Mouse (Mus musculus): ENCODE results near the gene Tbc1d16. TPM values are rescaled to one million over a fixed set of nuclear protein-coding genes. Genes with fewer than 3 reads are reported as not detected.

Tbc1d16 gene
- polyA plus RNA-seq, 1 experiment from 2014 or later = 54.6 TPM

GRCm38 (mm10) chr11:119211604-119212309, 16.5 kb downstream of the Tbc1d16 start:
- no peak overlapping the region for H3K4me3 ChIP-seq (replicated peaks; ENCODE audit: low read length)
- no peaks in the 10 kb centered on the region for H3K27me3 ChIP-seq (replicated peaks; ENCODE audit: control insufficient read depth, insufficient read depth, low read length)
- no peak for ATAC-seq
- 75% methylated on average over 21 of the region's 21 CpGs for WGBS
- no peaks in the 10 kb centered on the region for H3K9me3 ChIP-seq (ENCODE audit: control insufficient read depth, low read length)
- H3K4me1 ChIP-seq (replicated peaks; ENCODE audit: control insufficient read depth, insufficient read depth, low read length) = peaks cover 70% of the 10 kb centered on the region
- H3K36me3 ChIP-seq (ENCODE audit: control insufficient read depth, insufficient read depth) = no peaks in the 10 kb centered on the region; the same call in 1 of the 2 replicates
- no peak overlapping the region for H3K9ac ChIP-seq (replicated peaks; ENCODE audit: low read depth, low read length)
- 0 out of 2 replicates have a peak overlapping the region, but pooled peaks have one; percentile 33 for H3K27ac ChIP-seq (ENCODE audit: low read length)
- no peak overlapping the region for H3K4me2 ChIP-seq (ENCODE audit: low read length)

GRCm38 (mm10) chr11:119210321-119211100, 17.8 kb downstream of the Tbc1d16 start:
- Histone ChIP-seq H3K27me3 (replicated peaks; ENCODE audit: control insufficient read depth, insufficient read depth, low read length) (no peaks in the 10 kb centered on the region), H3K9me3 (ENCODE audit: control insufficient read depth, low read length) (no peaks in the 10 kb centered on the region), H3K27ac (ENCODE audit: low read length) (peak overlapping the region; percentile 48; the same call in 1 of the 2 replicates), H3K9ac (replicated peaks; ENCODE audit: low read depth, low read length) (0 out of 2 replicates have a peak overlapping the region, but pooled peaks have one; percentile 1), H3K4me2 (ENCODE audit: low read length) (peak overlapping the region; percentile 20), H3K4me1 (replicated peaks; ENCODE audit: control insufficient read depth, insufficient read depth, low read length) (peaks cover 59% of the 10 kb centered on the region), H3K4me3 (replicated peaks; ENCODE audit: low read length) (no peak overlapping the region), H3K36me3 (ENCODE audit: control insufficient read depth, insufficient read depth) (peaks cover under 1% of the 10 kb centered on the region)
- WGBS = 48% methylated on average over 32 of the region's 32 CpGs
- ATAC-seq = peak; percentile 53; the same call in 1 of the 2 replicates

GRCm38 (mm10) chr11:119209371-119210025, 18.8 kb downstream of the Tbc1d16 start:
- peak; percentile 56 for ATAC-seq
- Histone ChIP-seq H3K36me3 (ENCODE audit: control insufficient read depth, insufficient read depth) (peaks cover 4% of the 10 kb centered on the region), H3K27ac (ENCODE audit: low read length) (peak overlapping the region; percentile 60), H3K9me3 (ENCODE audit: control insufficient read depth, low read length) (no peaks in the 10 kb centered on the region), H3K4me3 (replicated peaks; ENCODE audit: low read length) (no peak overlapping the region), H3K9ac (replicated peaks; ENCODE audit: low read depth, low read length) (no peak overlapping the region), H3K4me2 (ENCODE audit: low read length) (no peak overlapping the region), H3K27me3 (replicated peaks; ENCODE audit: control insufficient read depth, insufficient read depth, low read length) (no peaks in the 10 kb centered on the region), H3K4me1 (replicated peaks; ENCODE audit: control insufficient read depth, insufficient read depth, low read length) (peaks cover 48% of the 10 kb centered on the region)
- 39% methylated on average over 10 of the region's 10 CpGs for WGBS

- no peak overlapping the region for H3K4me3 ChIP-seq (replicated peaks; ENCODE audit: low read length)
- peak overlapping the region; percentile 60 for H3K27ac ChIP-seq (ENCODE audit: low read length)
- peaks cover 4% of the 10 kb centered on the region for H3K36me3 ChIP-seq (ENCODE audit: control insufficient read depth, insufficient read depth)
- WGBS = 82% methylated on average over 20 of the region's 20 CpGs
- H3K9ac ChIP-seq (replicated peaks; ENCODE audit: low read depth, low read length) = no peak overlapping the region
- no peaks in the 10 kb centered on the region for H3K9me3 ChIP-seq (ENCODE audit: control insufficient read depth, low read length)
- peaks cover 44% of the 10 kb centered on the region for H3K4me1 ChIP-seq (replicated peaks; ENCODE audit: control insufficient read depth, insufficient read depth, low read length)
- ATAC-seq = no peak; the same call in 1 of the 2 replicates
- no peak overlapping the region for H3K4me2 ChIP-seq (ENCODE audit: low read length)
- H3K27me3 ChIP-seq (replicated peaks; ENCODE audit: control insufficient read depth, insufficient read depth, low read length) = no peaks in the 10 kb centered on the region
Observed at GRCm38 (mm10) chr11:119208870-119209370, 19.4 kb downstream of the Tbc1d16 start.

- no peak for ATAC-seq
- no peak overlapping the region for H3K4me2 ChIP-seq (ENCODE audit: low read length)
- H3K27ac ChIP-seq (ENCODE audit: low read length) = no peak overlapping the region
- H3K4me1 ChIP-seq (replicated peaks; ENCODE audit: control insufficient read depth, insufficient read depth, low read length) = peaks cover 39% of the 10 kb centered on the region
- H3K9me3 ChIP-seq (ENCODE audit: control insufficient read depth, low read length) = no peaks in the 10 kb centered on the region
- 91% methylated on average over 6 of the region's 6 CpGs for WGBS
- no peak overlapping the region for H3K4me3 ChIP-seq (replicated peaks; ENCODE audit: low read length)
- no peak overlapping the region for H3K9ac ChIP-seq (replicated peaks; ENCODE audit: low read depth, low read length)
- no peaks in the 10 kb centered on the region for H3K27me3 ChIP-seq (replicated peaks; ENCODE audit: control insufficient read depth, insufficient read depth, low read length)
- H3K36me3 ChIP-seq (ENCODE audit: control insufficient read depth, insufficient read depth) = peaks cover 4% of the 10 kb centered on the region
Observed at GRCm38 (mm10) chr11:119207986-119208385, 20.3 kb downstream of the Tbc1d16 start.

- 34% methylated on average over 5 of the region's 5 CpGs for WGBS
- Histone ChIP-seq H3K9me3 (ENCODE audit: control insufficient read depth, low read length) (no peaks in the 10 kb centered on the region), H3K27ac (ENCODE audit: low read length) (no peak overlapping the region), H3K4me2 (ENCODE audit: low read length) (no peak overlapping the region), H3K4me3 (replicated peaks; ENCODE audit: low read length) (no peak overlapping the region), H3K27me3 (replicated peaks; ENCODE audit: control insufficient read depth, insufficient read depth, low read length) (no peaks in the 10 kb centered on the region), H3K4me1 (replicated peaks; ENCODE audit: control insufficient read depth, insufficient read depth, low read length) (peaks cover 31% of the 10 kb centered on the region), H3K9ac (replicated peaks; ENCODE audit: low read depth, low read length) (no peak overlapping the region), H3K36me3 (ENCODE audit: control insufficient read depth, insufficient read depth) (peaks cover 4% of the 10 kb centered on the region)
- ATAC-seq = no peak
Observed at GRCm38 (mm10) chr11:119206562-119206961, 21.7 kb downstream of the Tbc1d16 start.

- WGBS = 83% methylated on average over 10 of the region's 10 CpGs
- H3K36me3 ChIP-seq (ENCODE audit: control insufficient read depth, insufficient read depth) = peaks cover 4% of the 10 kb centered on the region
Observed at GRCm38 (mm10) chr11:119205738-119206137, 22.6 kb downstream of the Tbc1d16 start.

GRCm38 (mm10) chr11:119203423-119203822, 24.9 kb downstream of the Tbc1d16 start:
- Histone ChIP-seq H3K4me1 (replicated peaks; ENCODE audit: control insufficient read depth, insufficient read depth, low read length) (peaks cover 12% of the 10 kb centered on the region), H3K36me3 (ENCODE audit: control insufficient read depth, insufficient read depth) (peaks cover 4% of the 10 kb centered on the region), H3K4me2 (ENCODE audit: low read length) (no peak overlapping the region), H3K27ac (ENCODE audit: low read length) (no peak overlapping the region), H3K4me3 (replicated peaks; ENCODE audit: low read length) (no peak overlapping the region), H3K9ac (replicated peaks; ENCODE audit: low read depth, low read length) (no peak overlapping the region), H3K27me3 (replicated peaks; ENCODE audit: control insufficient read depth, insufficient read depth, low read length) (no peaks in the 10 kb centered on the region), H3K9me3 (ENCODE audit: control insufficient read depth, low read length) (no peaks in the 10 kb centered on the region)
- ATAC-seq = no peak
- WGBS = 49% methylated on average over 5 of the region's 5 CpGs

More at GRCm38 (mm10) chr11:119205738-119206137, 22.6 kb downstream of the Tbc1d16 start:
- H3K4me1 ChIP-seq (replicated peaks; ENCODE audit: control insufficient read depth, insufficient read depth, low read length) = peaks cover 22% of the 10 kb centered on the region
- no peak overlapping the region for H3K9ac ChIP-seq (replicated peaks; ENCODE audit: low read depth, low read length)
- H3K9me3 ChIP-seq (ENCODE audit: control insufficient read depth, low read length) = no peaks in the 10 kb centered on the region
- no peak overlapping the region for H3K4me3 ChIP-seq (replicated peaks; ENCODE audit: low read length)
- no peak overlapping the region for H3K4me2 ChIP-seq (ENCODE audit: low read length)
- ATAC-seq = no peak
- H3K27me3 ChIP-seq (replicated peaks; ENCODE audit: control insufficient read depth, insufficient read depth, low read length) = no peaks in the 10 kb centered on the region
- H3K27ac ChIP-seq (ENCODE audit: low read length) = no peak overlapping the region

- no peaks in the 10 kb centered on the region for H3K27me3 ChIP-seq (replicated peaks; ENCODE audit: control insufficient read depth, insufficient read depth, low read length)
- H3K9ac ChIP-seq (replicated peaks; ENCODE audit: low read depth, low read length) = no peak overlapping the region
- H3K4me1 ChIP-seq (replicated peaks; ENCODE audit: control insufficient read depth, insufficient read depth, low read length) = peaks cover 21% of the 10 kb centered on the region
- 0 out of 2 replicates have a peak, but pooled peaks have one; percentile 5 for ATAC-seq
- H3K4me3 ChIP-seq (replicated peaks; ENCODE audit: low read length) = no peak overlapping the region
- peak overlapping the region; percentile 60 for H3K27ac ChIP-seq (ENCODE audit: low read length)
- H3K9me3 ChIP-seq (ENCODE audit: control insufficient read depth, low read length) = no peaks in the 10 kb centered on the region
- no peaks in the 10 kb centered on the region for H3K36me3 ChIP-seq (ENCODE audit: control insufficient read depth, insufficient read depth)
- WGBS = 86% methylated on average over 4 of the region's 4 CpGs
- H3K4me2 ChIP-seq (ENCODE audit: low read length) = peak overlapping the region; percentile 25; the same call in 1 of the 2 replicates
Observed at GRCm38 (mm10) chr11:119199233-119199601, 29.1 kb downstream of the Tbc1d16 start.

Data from forebrain, embryonic 16.5 days (tissue).